Mouse (Mus musculus) embryonic facial prominence, embryonic 13.5 days (tissue): Measurements from ENCODE around the gene Pax1. TPM values are rescaled to one million over a fixed set of nuclear protein-coding genes. Genes with fewer than 3 reads are reported as not detected.

Experiments
- ATAC-seq: fragments of 200-750 bp; cut with Nextera tagmentation; 2 replicates; pipeline ENCODE4 v1.8.0; 2017; ENCODE audit warnings: low read depth; ENCODE audit not compliant: insufficient number of reproducible peaks, insufficient read depth, low FRiP score, low TSS enrichment
- H3K27ac ChIP-seq: fragments of 300-500 bp; sonication (generic); 2 replicates; pipeline ENCODE4 v1.5.1; 2015; ENCODE audit warnings: moderate library complexity, mild to moderate bottlenecking, inconsistent platforms
- H3K27me3 ChIP-seq: fragments of 300-500 bp; sonication (generic); 2 replicates; pipeline ENCODE4 v1.6.1; 2015; ENCODE audit warnings: mild to moderate bottlenecking, inconsistent platforms
- H3K36me3 ChIP-seq: fragments of 300-500 bp; sonication (generic); 2 replicates; pipeline ENCODE4 v1.6.1; 2015; ENCODE audit warnings: mild to moderate bottlenecking, inconsistent platforms
- H3K4me1 ChIP-seq: fragments of 300-500 bp; sonication (generic); 2 replicates; pipeline ENCODE4 v1.6.1; 2015; ENCODE audit warnings: inconsistent platforms
- H3K4me2 ChIP-seq: fragments of 300-500 bp; sonication (generic); 2 replicates; pipeline ENCODE4 v1.6.1; 2015; ENCODE audit warnings: moderate library complexity, mild to moderate bottlenecking, inconsistent platforms
- H3K4me3 ChIP-seq: fragments of 300-500 bp; sonication (generic); 2 replicates; pipeline ENCODE4 v1.5.1; 2015; ENCODE audit warnings: mild to moderate bottlenecking, inconsistent platforms
- H3K9ac ChIP-seq: fragments of 300-500 bp; sonication (generic); 2 replicates; pipeline ENCODE4 v1.6.1; 2015; ENCODE audit warnings: mild to moderate bottlenecking, inconsistent platforms
- H3K9me3 ChIP-seq: fragments of 300-500 bp; sonication (generic); 2 replicates; pipeline ENCODE4 v1.6.1; 2016; ENCODE audit warnings: inconsistent platforms
- WGBS: fragments of 180-500 bp; shearing (Covaris S2); methylation state at CpG from one replicate; pipeline ENCODE4 v1.1.7; 2015; ENCODE audit warnings: mixed read lengths; 5-methylcytosine and 5-hydroxymethylcytosine counted together
- polyA plus RNA-seq: library from polyadenylated mRNA; unstranded; fragments of >200 nt; fragmentation: Nextera tagmentation; extraction: Ambion mirVana; gene quantifications from 2 replicates; pipeline ENCODE4 v1.2.1, GENCODE M21; 2015

Gene Pax1
- polyA plus RNA-seq, 1 experiment from 2014 or later, result 17.8 TPM

DNA sequence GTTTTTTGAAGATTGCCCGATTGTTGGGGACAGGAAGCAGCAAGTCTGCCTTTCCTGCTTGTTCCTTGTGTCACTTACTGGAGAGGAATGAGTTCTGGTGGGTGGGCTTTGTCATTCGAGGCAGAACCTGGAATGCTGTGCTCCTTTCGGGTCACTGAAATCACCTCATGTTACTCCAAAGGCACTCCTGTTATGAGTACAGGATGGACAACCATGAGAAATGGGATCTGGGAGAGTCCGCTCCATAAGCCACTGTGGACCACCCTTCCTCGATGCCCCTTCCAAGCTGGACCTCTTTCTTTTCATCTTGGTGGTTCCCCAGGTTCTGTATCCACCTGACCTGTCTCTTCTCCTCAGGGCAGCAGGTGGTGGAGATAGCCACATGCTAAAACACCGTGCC lies 2.5 kb downstream of the Pax1 start:
- H3K4me3 ChIP-seq, result peak overlapping the region; percentile 50; the same call in 1 of the 2 replicates
- peak overlapping the region; percentile 67 for H3K4me2 ChIP-seq
- H3K36me3 ChIP-seq, result no peaks in the 10 kb centered on the region
- 15% methylated on average over 6 of the region's 6 CpGs for WGBS
- H3K4me1 ChIP-seq, result peaks cover 37% of the 10 kb centered on the region
- H3K9ac ChIP-seq, result no peak overlapping the region
- no peak overlapping the region for H3K27ac ChIP-seq
- no peaks in the 10 kb centered on the region for H3K9me3 ChIP-seq
- no peak for ATAC-seq
- peaks cover 93% of the 10 kb centered on the region for H3K27me3 ChIP-seq

- peak; percentile 43 for ATAC-seq
- peak overlapping the region; percentile 73 for H3K9ac ChIP-seq
- WGBS, result under 1% methylated on average over 80 of the region's 80 CpGs
Observed at GRCm38 (mm10) chr2:147364982-147365907, 3.5 kb downstream of the Pax1 start.

GRCm38 (mm10) chr2:147365908-147366630 lies 4.3 kb downstream of the Pax1 start:
- H3K27ac ChIP-seq, result no peak overlapping the region
- peaks cover 93% of the 10 kb centered on the region for H3K27me3 ChIP-seq
- peak overlapping the region; percentile 50 for H3K4me3 ChIP-seq
- no peaks in the 10 kb centered on the region for H3K36me3 ChIP-seq
- ATAC-seq, result no peak
- H3K9ac ChIP-seq, result peak overlapping the region; percentile 73
- 1% methylated on average over 36 of the region's 36 CpGs for WGBS
- H3K4me2 ChIP-seq, result peak overlapping the region; percentile 67
- H3K9me3 ChIP-seq, result no peaks in the 10 kb centered on the region
- peaks cover 34% of the 10 kb centered on the region for H3K4me1 ChIP-seq

More at GRCm38 (mm10) chr2:147364982-147365907, 3.5 kb downstream of the Pax1 start:
- peaks cover 93% of the 10 kb centered on the region for H3K27me3 ChIP-seq
- peaks cover 34% of the 10 kb centered on the region for H3K4me1 ChIP-seq
- no peaks in the 10 kb centered on the region for H3K36me3 ChIP-seq
- H3K4me2 ChIP-seq, result peak overlapping the region; percentile 67
- H3K9me3 ChIP-seq, result no peaks in the 10 kb centered on the region
- H3K27ac ChIP-seq, result no peak overlapping the region
- peak overlapping the region; percentile 50 for H3K4me3 ChIP-seq

DNA sequence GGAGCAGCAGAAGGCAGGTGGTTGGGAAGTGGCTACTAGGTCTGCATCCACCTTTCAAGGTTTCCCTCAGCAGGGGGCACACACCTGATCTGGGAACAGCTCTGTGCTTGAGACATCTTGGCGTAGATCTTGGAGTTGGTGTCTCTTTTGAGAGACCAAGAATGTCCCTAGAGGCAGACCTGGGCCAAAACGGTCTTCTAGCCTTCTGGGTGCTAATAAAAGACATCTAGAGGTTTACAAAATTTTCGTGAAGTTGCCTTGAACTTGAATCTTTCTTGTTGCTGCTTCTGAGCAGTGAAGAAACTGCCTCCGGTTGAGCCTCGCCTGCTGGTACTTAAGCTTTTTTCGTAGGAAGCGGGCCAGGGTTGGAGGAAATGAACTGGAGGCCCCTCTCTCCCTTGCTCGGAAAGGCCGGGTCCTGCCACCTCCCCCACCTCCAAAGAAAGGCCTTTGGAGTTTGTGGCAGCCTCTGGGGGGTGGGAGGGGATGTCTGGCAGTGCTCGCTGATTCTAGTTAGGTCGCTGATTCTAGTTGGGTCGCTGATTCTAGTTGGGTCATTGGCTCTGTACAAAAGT lies 5.6 kb downstream of the Pax1 start:
- peak overlapping the region; percentile 50 for H3K4me3 ChIP-seq
- no peak overlapping the region for H3K27ac ChIP-seq
- H3K9ac ChIP-seq, result peak overlapping the region; percentile 73
- H3K27me3 ChIP-seq, result peaks cover 91% of the 10 kb centered on the region
- H3K4me2 ChIP-seq, result peak overlapping the region; percentile 67
- no peaks in the 10 kb centered on the region for H3K36me3 ChIP-seq
- H3K4me1 ChIP-seq, result peaks cover 27% of the 10 kb centered on the region
- WGBS, result 8% methylated on average over 12 of the region's 12 CpGs
- no peaks in the 10 kb centered on the region for H3K9me3 ChIP-seq
- ATAC-seq, result no peak

GRCm38 (mm10) chr2:147367911-147368591 lies 6.3 kb downstream of the Pax1 start:
- H3K27ac ChIP-seq, result no peak overlapping the region
- H3K9ac ChIP-seq, result peak overlapping the region; percentile 73
- peak overlapping the region; percentile 50 for H3K4me3 ChIP-seq
- H3K9me3 ChIP-seq, result no peaks in the 10 kb centered on the region
- peak overlapping the region; percentile 67 for H3K4me2 ChIP-seq
- peaks cover 91% of the 10 kb centered on the region for H3K27me3 ChIP-seq
- H3K4me1 ChIP-seq, result peaks cover 24% of the 10 kb centered on the region
- H3K36me3 ChIP-seq, result no peaks in the 10 kb centered on the region
- 3% methylated on average over 32 of the region's 32 CpGs for WGBS
- ATAC-seq, result no peak

DNA sequence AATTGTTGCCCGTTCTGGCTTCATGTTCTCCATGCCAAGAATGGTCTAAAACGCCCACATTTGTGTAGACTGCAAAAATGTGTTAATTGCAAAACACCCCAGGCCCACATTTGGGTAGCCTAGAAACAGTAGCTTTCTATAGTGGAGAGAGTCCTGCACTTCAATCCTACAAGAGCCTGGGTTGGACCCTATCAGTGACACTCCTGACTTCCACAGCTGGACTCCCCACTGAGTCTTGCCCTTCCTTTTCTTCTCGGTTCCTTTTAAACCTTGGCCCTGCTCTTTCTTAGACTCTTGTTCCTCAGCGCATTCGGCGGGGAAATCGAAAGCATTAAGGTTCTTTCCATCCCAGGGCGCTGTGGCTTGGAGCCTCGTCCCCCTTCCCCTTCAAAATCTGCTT lies 7.8 kb downstream of the Pax1 start:
- H3K4me1 ChIP-seq, result peaks cover 29% of the 10 kb centered on the region
- WGBS, result 9% methylated on average over 9 of the region's 9 CpGs
- H3K27me3 ChIP-seq, result peaks cover 91% of the 10 kb centered on the region
- no peaks in the 10 kb centered on the region for H3K36me3 ChIP-seq
- H3K4me2 ChIP-seq, result peak overlapping the region; percentile 12
- H3K9ac ChIP-seq, result no peak overlapping the region
- H3K4me3 ChIP-seq, result peak overlapping the region; percentile 20; the same call in 1 of the 2 replicates
- no peak overlapping the region for H3K27ac ChIP-seq
- H3K9me3 ChIP-seq, result no peaks in the 10 kb centered on the region
- no peak for ATAC-seq

GRCm38 (mm10) chr2:147370091-147370490 lies 8.4 kb downstream of the Pax1 start:
- H3K4me3 ChIP-seq, result peak overlapping the region; percentile 20; the same call in 1 of the 2 replicates
- H3K27me3 ChIP-seq, result peaks cover 91% of the 10 kb centered on the region
- H3K36me3 ChIP-seq, result no peaks in the 10 kb centered on the region
- no peak for ATAC-seq
- 24% methylated on average over 5 of the region's 5 CpGs for WGBS
- H3K4me1 ChIP-seq, result peaks cover 26% of the 10 kb centered on the region
- no peaks in the 10 kb centered on the region for H3K9me3 ChIP-seq
- H3K4me2 ChIP-seq, result peak overlapping the region; percentile 12; the same call in 1 of the 2 replicates
- H3K9ac ChIP-seq, result no peak overlapping the region
- H3K27ac ChIP-seq, result no peak overlapping the region

- no peaks in the 10 kb centered on the region for H3K9me3 ChIP-seq
- H3K27ac ChIP-seq, result no peak overlapping the region
- peaks cover 16% of the 10 kb centered on the region for H3K4me1 ChIP-seq
- H3K36me3 ChIP-seq, result no peaks in the 10 kb centered on the region
- ATAC-seq, result no peak
- peaks cover 91% of the 10 kb centered on the region for H3K27me3 ChIP-seq
- H3K4me2 ChIP-seq, result no peak overlapping the region
- H3K9ac ChIP-seq, result no peak overlapping the region
- H3K4me3 ChIP-seq, result no peak overlapping the region
Observed at GRCm38 (mm10) chr2:147371289-147371688, 9.6 kb downstream of the Pax1 start.

DNA sequence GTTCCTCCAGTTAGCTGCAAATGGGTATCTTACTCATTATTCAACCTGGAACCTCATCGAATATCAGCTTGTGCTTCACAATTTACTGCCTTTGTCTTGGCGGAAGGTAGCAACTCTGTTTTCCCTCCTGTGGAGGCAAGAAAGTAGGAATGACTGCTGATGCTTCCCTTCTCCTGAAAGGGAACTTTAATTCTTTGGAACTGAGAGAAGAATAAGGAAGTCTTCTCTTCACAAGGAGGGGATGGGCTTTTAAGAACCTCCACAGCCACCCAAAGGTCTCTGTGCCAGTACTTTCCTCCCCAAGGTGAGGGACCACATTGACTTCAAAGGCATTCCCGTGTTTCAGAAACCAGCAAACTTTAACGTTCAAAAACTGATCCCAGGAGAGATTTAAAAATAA lies 10.1 kb downstream of the Pax1 start:
- no peak for ATAC-seq
- Histone ChIP-seq H3K36me3 (no peaks in the 10 kb centered on the region), H3K27me3 (peaks cover 91% of the 10 kb centered on the region), H3K9me3 (no peaks in the 10 kb centered on the region), H3K4me3 (no peak overlapping the region), H3K9ac (no peak overlapping the region), H3K27ac (no peak overlapping the region), H3K4me1 (peaks cover 16% of the 10 kb centered on the region), H3K4me2 (no peak overlapping the region)
- WGBS, result 17% methylated on average over 4 of the region's 4 CpGs

DNA sequence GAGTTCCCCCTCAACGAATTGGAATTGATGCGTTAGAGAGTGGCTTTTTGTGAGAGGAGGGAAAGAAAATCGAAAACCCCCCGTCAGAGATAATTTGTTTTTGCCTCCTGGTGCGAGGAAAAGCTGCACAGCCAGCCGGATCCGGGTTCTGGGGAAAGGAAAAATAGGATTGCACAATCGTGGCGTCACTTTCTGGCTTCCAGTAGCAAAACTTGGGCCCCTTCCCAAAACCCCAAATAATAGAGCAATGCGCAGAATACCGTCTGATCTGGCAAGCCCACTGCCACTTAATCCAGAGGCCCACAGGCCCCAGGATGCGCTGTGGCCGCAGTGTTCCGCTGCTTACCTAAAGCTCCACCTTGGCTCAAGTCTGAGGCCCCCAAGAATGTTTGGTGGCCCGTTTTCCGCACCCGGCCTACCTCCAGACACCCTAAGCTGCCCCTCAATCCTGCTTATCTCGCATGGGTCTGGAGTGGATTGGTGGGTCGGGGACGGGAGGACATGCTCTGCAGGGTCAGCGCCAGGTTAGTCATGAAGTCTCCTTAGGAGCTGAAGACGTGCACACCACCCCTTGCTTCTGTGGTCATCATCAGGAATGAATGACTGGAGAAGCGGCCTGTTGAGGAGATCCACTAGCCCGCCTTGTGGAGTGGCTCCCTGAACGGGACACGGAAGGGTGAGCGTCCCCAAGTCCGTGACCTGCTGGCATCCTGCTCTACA lies 11.4 kb downstream of the Pax1 start:
- peaks cover 17% of the 10 kb centered on the region for H3K4me1 ChIP-seq
- 4% methylated on average over 28 of the region's 28 CpGs for WGBS
- peak overlapping the region; percentile 28; the same call in 1 of the 2 replicates for H3K4me2 ChIP-seq
- H3K36me3 ChIP-seq, result no peaks in the 10 kb centered on the region
- ATAC-seq, result no peak
- no peak overlapping the region for H3K27ac ChIP-seq
- H3K9me3 ChIP-seq, result no peaks in the 10 kb centered on the region
- 0 out of 2 replicates have a peak overlapping the region, but pooled peaks have one; percentile 51 for H3K9ac ChIP-seq
- H3K4me3 ChIP-seq, result peak overlapping the region; percentile 6; the same call in 1 of the 2 replicates
- H3K27me3 ChIP-seq, result peaks cover 91% of the 10 kb centered on the region
